Mouse (Mus musculus) E14TG2a.4 (cell line): ENCODE measurements around the gene Glb1l.
A peak's percentile ranks its signal among the peaks of the same experiment; 100 is the strongest.

Experiments
- H3K27me3 ChIP-seq: 2 replicates; pipeline ENCODE4 v1.6.1; 2014; ENCODE audit warnings: low read length, control low read depth; ENCODE audit not compliant: insufficient read depth
- H3K36me3 ChIP-seq: 2 replicates; pipeline ENCODE4 v1.6.1; 2014; ENCODE audit warnings: low read length, control low read depth; ENCODE audit not compliant: insufficient read depth
- H3K4me1 ChIP-seq: replicated peaks from 2 replicates; pipeline ENCODE4 v1.6.1; 2014; ENCODE audit warnings: low read depth, low read length, control low read depth
- H3K4me3 ChIP-seq: replicated peaks from 2 replicates; pipeline ENCODE4 v1.5.1; 2014; ENCODE audit warnings: mild to moderate bottlenecking, low read length
- H3K9me3 ChIP-seq: 2 replicates; pipeline ENCODE4 v1.6.1; 2014; ENCODE audit warnings: low read length, control low read depth
- CTCF ChIP-seq: conservative IDR thresholded peaks from 2 replicates; pipeline ENCODE4 v1.5.1; 2014; ENCODE audit warnings: low read length
- NANOG ChIP-seq: IDR thresholded peaks from 2 replicates; pipeline ENCODE4 v1.6.1; 2014; ENCODE audit warnings: borderline replicate concordance, low read length, mixed read lengths
- POU5F1 ChIP-seq: IDR thresholded peaks from 2 replicates; pipeline ENCODE4 v1.6.1; 2014; ENCODE audit warnings: low read length, borderline replicate concordance

Glb1l gene

GRCm38 (mm10) chr1:75210136-75211087 is at the start of gene Glb1l, which contains the start of gene Stk16:
Gene Glb1l (minus strand): TSS chr1:75210813.
Gene Stk16 (plus strand): TSS chr1:75210838.
- Histone ChIP-seq H3K4me1 (peaks cover 67% of the 10 kb centered on the region), H3K9me3 (no peaks in the 10 kb centered on the region; the same call in 1 of the 2 replicates), H3K4me3 (peak within 1 kb of the TSS; percentile 95), H3K36me3 (peaks cover 53% of the 10 kb centered on the region), H3K27me3 (no peaks in the 10 kb centered on the region)
- TF ChIP-seq NANOG (no peak), CTCF (no peak), POU5F1 (no peak)

DNA sequence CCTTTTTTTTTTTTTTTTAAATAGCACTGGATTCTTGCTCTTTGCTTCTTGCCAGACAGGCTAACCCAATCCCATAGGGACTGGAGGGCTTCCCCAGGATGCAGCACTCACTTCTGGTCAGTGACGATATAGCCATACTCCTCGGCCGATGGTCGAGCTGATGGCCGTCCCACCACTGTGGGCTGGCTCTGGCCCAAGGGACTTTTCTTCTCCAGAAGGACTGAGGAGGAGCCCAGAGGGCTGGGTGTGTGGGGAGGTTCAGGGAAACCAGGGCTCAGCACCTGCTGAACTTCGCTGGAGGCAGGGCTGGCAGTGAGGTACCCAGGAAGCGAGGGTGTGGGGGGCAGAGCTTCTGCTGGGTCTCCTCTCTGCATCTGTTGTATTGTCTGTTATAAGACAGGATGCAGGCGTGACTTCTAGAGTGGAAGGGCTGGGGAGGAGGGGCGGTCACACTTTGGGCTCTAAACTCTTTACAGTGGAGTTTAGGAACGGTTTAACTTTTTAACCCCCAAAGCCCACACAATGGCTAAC is 45.0 kb upstream of the Glb1l start:
- no peak overlapping the region for H3K4me3 ChIP-seq
- TF ChIP-seq NANOG: no peak
- no peak for TF ChIP-seq CTCF
- no peak for TF ChIP-seq POU5F1

GRCm38 (mm10) chr1:75254625-75255013 is 44.0 kb upstream of the Glb1l start:
- peaks cover 40% of the 10 kb centered on the region for H3K4me1 ChIP-seq
- no peak overlapping the region for H3K4me3 ChIP-seq
- TF ChIP-seq NANOG: no peak
- TF ChIP-seq CTCF: no peak
- TF ChIP-seq POU5F1: no peak

More for the DNA sequence above, 45.0 kb upstream of the Glb1l start:
- Histone ChIP-seq H3K36me3 (no peaks in the 10 kb centered on the region), H3K9me3 (no peaks in the 10 kb centered on the region), H3K4me1 (peaks cover 35% of the 10 kb centered on the region), H3K27me3 (peaks cover 9% of the 10 kb centered on the region)

DNA sequence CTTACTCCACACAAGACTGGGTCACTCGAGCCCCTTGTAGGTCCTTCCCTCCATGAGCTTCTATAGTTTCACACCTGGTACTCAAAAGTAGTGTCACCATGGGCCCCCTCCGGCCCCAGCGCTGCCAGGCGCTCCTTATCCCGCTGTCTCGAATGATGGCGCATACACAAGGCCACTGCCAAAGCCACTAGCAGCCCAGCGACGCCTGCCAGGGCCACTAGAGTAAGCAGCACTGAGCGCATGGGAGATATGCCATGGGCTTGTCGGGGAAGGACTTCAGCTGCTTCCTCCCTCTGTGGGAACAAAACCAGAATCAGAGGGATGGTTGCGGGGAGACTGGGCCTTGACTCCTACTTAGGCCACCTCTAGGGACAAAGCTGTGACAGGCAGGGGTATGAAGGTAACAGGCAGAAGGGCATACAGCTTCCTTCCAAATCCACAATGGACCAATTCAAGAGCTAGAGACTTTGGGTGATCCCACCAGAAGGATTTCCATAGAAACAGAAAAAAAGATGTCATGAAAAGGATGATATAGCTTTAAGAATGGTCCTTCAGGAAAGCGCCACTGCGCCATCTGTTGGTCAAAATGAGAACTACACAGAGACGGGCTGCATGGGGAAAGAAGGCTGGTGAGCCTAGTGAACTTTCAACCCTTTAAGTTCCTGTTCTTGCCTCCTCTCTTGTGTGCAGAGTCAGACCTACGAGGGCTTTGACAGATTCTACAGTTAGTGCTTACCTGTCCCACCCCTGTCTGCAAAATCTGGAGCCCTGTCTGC is 43.4 kb upstream of the Glb1l start:
- peaks cover 40% of the 10 kb centered on the region for H3K4me1 ChIP-seq
- H3K4me3 ChIP-seq: 0 out of 2 replicates have a peak overlapping the region, but pooled peaks have one; percentile 32
- TF ChIP-seq CTCF (peak; percentile 98), POU5F1 (no peak)
- no peaks in the 10 kb centered on the region for H3K36me3 ChIP-seq
- no peaks in the 10 kb centered on the region for H3K9me3 ChIP-seq
- H3K27me3 ChIP-seq: peaks cover 9% of the 10 kb centered on the region

More at GRCm38 (mm10) chr1:75254625-75255013, 44.0 kb upstream of the Glb1l start:
- Histone ChIP-seq H3K36me3 (no peaks in the 10 kb centered on the region), H3K27me3 (peaks cover 9% of the 10 kb centered on the region), H3K9me3 (no peaks in the 10 kb centered on the region)

- Histone ChIP-seq H3K9me3 (no peaks in the 10 kb centered on the region), H3K4me1 (peaks cover 42% of the 10 kb centered on the region), H3K27me3 (peaks cover 8% of the 10 kb centered on the region), H3K36me3 (no peaks in the 10 kb centered on the region), H3K4me3 (peak overlapping the region; percentile 62)
- peak; percentile 35 for TF ChIP-seq CTCF
- no peak for TF ChIP-seq POU5F1
Observed at GRCm38 (mm10) chr1:75253029-75253428, 42.4 kb upstream of the Glb1l start.

- H3K4me1 ChIP-seq: peaks cover 49% of the 10 kb centered on the region
- TF ChIP-seq NANOG: no peak
- no peak for TF ChIP-seq CTCF
- TF ChIP-seq POU5F1: no peak
- H3K27me3 ChIP-seq: peaks cover 4% of the 10 kb centered on the region; the same call in 1 of the 2 replicates
Observed at GRCm38 (mm10) chr1:75252308-75252707, 41.7 kb upstream of the Glb1l start.

DNA sequence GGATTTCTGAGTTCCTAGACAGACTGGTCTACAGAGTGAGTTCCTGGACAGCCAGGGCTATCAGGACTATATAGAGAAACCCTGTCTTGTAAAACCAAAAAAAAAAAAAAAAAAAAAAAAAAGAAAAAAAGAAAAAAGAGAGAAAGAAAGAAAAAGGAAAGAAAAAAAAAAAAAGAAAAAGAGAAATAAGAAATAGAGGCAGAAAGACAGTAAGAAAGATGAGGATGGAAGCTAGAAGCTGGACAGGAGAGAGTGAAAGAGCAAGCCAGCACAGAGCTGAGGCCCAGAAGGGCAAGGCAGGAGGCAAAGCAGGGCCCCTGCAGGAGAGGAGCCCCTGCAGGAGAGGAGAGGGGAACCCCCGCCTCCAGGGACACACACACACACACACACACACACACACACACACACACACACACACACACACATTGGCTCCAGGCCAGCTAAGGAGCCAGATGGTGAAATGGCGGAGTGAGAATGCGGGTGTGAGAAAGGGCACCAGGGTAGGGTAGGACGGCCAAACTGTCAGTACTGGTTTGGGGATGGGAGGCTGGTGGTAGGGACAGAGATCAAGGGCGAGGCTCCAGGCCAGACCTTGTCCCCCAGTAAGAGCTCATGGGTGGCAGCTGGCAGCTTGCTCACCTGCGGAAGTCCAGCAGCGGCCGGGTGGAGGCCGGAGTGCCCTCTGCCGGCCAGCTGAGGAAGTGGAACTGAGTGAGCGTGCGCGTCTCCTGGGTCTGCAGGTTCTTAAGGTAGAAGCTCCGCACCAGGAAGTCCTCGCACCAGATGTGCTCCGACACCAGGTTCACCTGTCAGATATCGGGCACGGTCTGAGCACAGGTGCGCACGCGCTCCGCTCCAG is 40.7 kb upstream of the Glb1l start:
- Histone ChIP-seq H3K4me1 (peaks cover 59% of the 10 kb centered on the region), H3K4me3 (peak overlapping the region; percentile 57), H3K27me3 (peaks cover 4% of the 10 kb centered on the region; the same call in 1 of the 2 replicates), H3K9me3 (no peaks in the 10 kb centered on the region), H3K36me3 (0 out of 2 replicates have a peak, but pooled peaks cover 1% of the 10 kb centered on the region)
- TF ChIP-seq NANOG: no peak
- TF ChIP-seq POU5F1: no peak
- TF ChIP-seq CTCF: peak; percentile 80

More at GRCm38 (mm10) chr1:75252308-75252707, 41.7 kb upstream of the Glb1l start:
- Histone ChIP-seq H3K9me3 (no peaks in the 10 kb centered on the region), H3K4me3 (peak overlapping the region; percentile 62; the same call in 1 of the 2 replicates), H3K36me3 (no peaks in the 10 kb centered on the region)
